Mouse (Mus musculus): ENCODE measurements around the gene Gpr179.

- no peak for TF ChIP-seq GATA1 (IDR thresholded peaks at IDR 0.05; ENCODE audit: low read length)
- TF ChIP-seq TAL1 (IDR thresholded peaks at IDR 0.05; ENCODE audit: low read length), result no peak
Measured at GRCm38 (mm10) chr11:97343175-97343574, 8.7 kb downstream of the Gpr179 start.
